Mouse (Mus musculus) testis, adult 2 months (tissue): ENCODE measurements at regions not wholly inside any gene's neighbourhood (a gene's known extent, or its start where the extent isn't known, plus 50 kb on each side); places are given as distances from the start of the nearest gene placed in this dataset.
"Not testable (repeated sequence)": the region's sequence is repeated elsewhere in the genome, so short reads cannot be mapped to it uniquely, and the experiment has no call there.

Source experiments
- H3K27ac ChIP-seq: fragments of 200-500 bp; 2 replicates; pipeline ENCODE4 v1.5.1; 2012; ENCODE audit warnings: low read depth, low read length; ENCODE audit not compliant: control insufficient read depth, insufficient read depth
- H3K27me3 ChIP-seq: fragments of 200-500 bp; 2 replicates; pipeline ENCODE4 v1.6.1; 2012; ENCODE audit warnings: mild to moderate bottlenecking, low read length, moderate library complexity; ENCODE audit not compliant: control insufficient read depth, insufficient read depth
- H3K36me3 ChIP-seq: fragments of 200-500 bp; 2 replicates; pipeline ENCODE4 v1.6.1; 2012; ENCODE audit warnings: mild to moderate bottlenecking, low read length; ENCODE audit not compliant: control insufficient read depth, insufficient read depth
- H3K4me1 ChIP-seq: fragments of 200-500 bp; 2 replicates; pipeline ENCODE4 v1.6.1; 2012; ENCODE audit warnings: low read length; ENCODE audit not compliant: control insufficient read depth, insufficient read depth
- H3K4me3 ChIP-seq: fragments of 200-500 bp; 2 replicates; pipeline ENCODE4 v1.5.1; 2012; ENCODE audit warnings: low read depth, mild to moderate bottlenecking, low read length, moderate library complexity, mixed read lengths; ENCODE audit not compliant: control insufficient read depth
- CTCF ChIP-seq: fragments of 200-500 bp; IDR thresholded peaks from 2 replicates; pipeline ENCODE4 v1.5.1; 2012; ENCODE audit warnings: low read depth, mild to moderate bottlenecking, inconsistent platforms, low read length, moderate library complexity; ENCODE audit not compliant: control insufficient read depth, insufficient read depth, insufficient replicate concordance
- POLR2A ChIP-seq: fragments of 200-500 bp; IDR thresholded peaks from 2 replicates; pipeline ENCODE4 v1.6.1; 2012; ENCODE audit warnings: low read depth, mild to moderate bottlenecking, inconsistent platforms, low read length, moderate library complexity; ENCODE audit not compliant: control insufficient read depth

- no peak overlapping the region for H3K4me3 ChIP-seq
- no peaks in the 10 kb centered on the region for H3K27me3 ChIP-seq
- no peak for TF ChIP-seq CTCF
- no peak for TF ChIP-seq POLR2A
- H3K36me3 ChIP-seq = no peaks in the 10 kb centered on the region
- H3K4me1 ChIP-seq = no peaks in the 10 kb centered on the region
- H3K27ac ChIP-seq = no peak overlapping the region
Observed at GRCm38 (mm10) chr17:59179018-59179417, 165.8 kb upstream of the Nudt12 start.

- TF ChIP-seq CTCF (no peak), POLR2A (no peak)
- H3K27ac ChIP-seq = no peak overlapping the region
- no peaks in the 10 kb centered on the region for H3K27me3 ChIP-seq
- H3K4me3 ChIP-seq = no peak overlapping the region
- H3K36me3 ChIP-seq = no peaks in the 10 kb centered on the region
- H3K4me1 ChIP-seq = no peaks in the 10 kb centered on the region
Observed at GRCm38 (mm10) chr17:59156345-59156744, 143.2 kb upstream of the Nudt12 start.

DNA sequence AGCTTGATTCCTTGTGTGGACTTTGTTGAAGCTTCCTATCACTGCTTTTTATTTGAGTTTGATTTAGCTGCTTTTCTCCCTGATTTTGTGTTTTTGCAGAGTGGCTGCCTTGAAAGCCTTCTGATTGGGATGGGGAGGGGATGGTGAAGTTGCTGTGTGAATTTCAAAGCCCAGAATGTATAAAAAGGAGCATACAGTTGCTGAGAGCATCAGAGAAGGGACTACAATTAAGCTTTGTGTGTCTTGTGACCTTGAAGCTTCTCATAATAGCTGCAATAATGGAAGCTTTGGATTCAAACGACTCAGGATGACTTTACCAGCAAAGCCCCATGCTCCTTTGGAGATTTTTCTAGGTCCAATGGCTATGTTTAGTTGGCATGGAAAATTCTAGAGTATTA lies 130.6 kb upstream of the Nudt12 start:
- TF ChIP-seq POLR2A (no peak), CTCF (no peak)
- Histone ChIP-seq H3K27me3 (no peaks in the 10 kb centered on the region), H3K36me3 (no peaks in the 10 kb centered on the region), H3K4me3 (no peak overlapping the region), H3K4me1 (no peaks in the 10 kb centered on the region), H3K27ac (no peak overlapping the region)

GRCm38 (mm10) chr17:59142995-59143759 lies 130.0 kb upstream of the Nudt12 start:
- H3K4me3 ChIP-seq = no peak overlapping the region
- no peaks in the 10 kb centered on the region for H3K4me1 ChIP-seq
- H3K27ac ChIP-seq = no peak overlapping the region
- no peaks in the 10 kb centered on the region for H3K27me3 ChIP-seq
- H3K36me3 ChIP-seq = no peaks in the 10 kb centered on the region
- TF ChIP-seq CTCF = no peak
- TF ChIP-seq POLR2A = no peak

DNA sequence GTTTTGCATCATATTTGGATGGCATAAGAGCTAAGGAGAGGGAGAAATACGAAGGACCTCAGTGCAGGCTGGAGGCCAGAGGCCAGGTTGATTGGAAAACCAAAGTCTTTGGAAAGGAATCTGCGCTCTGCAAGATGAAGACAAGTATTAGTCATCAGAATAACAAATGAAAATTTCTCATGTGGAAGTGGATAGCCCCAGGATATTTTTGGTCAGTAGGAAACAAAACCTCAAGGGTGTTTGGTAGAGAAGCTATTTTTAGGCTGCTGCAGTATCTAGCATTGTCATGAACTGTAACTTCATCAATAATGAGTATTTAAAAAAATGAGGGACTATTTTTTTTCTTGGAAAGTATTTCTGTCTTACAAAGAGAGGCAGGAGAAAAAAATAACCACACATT lies 125.6 kb upstream of the Nudt12 start:
- H3K27me3 ChIP-seq = no peaks in the 10 kb centered on the region
- TF ChIP-seq CTCF (no peak), POLR2A (no peak)
- no peaks in the 10 kb centered on the region for H3K4me1 ChIP-seq
- no peak overlapping the region for H3K27ac ChIP-seq
- no peak overlapping the region for H3K4me3 ChIP-seq
- no peaks in the 10 kb centered on the region for H3K36me3 ChIP-seq

DNA sequence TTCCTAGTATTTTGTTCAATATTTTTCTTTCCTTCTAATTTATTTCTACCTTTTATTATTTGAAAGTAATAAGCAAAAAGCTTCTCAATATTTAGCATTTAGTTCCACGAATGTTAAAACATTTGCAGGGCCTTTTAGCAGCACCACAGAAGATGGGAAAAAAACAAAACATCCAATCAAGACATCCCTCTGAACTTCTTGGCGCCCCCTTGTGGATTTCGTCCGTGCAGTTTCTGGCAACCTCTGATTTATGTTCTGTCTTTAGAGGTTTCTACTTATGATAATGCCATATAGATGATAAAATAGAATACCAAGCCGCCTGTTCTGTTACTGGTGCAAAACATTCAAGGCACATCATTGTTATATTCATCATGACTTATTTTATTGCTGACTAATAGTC lies 86.2 kb upstream of the Nudt12 start:
- Histone ChIP-seq H3K36me3 (no peaks in the 10 kb centered on the region), H3K4me3 (no peak overlapping the region), H3K4me1 (no peaks in the 10 kb centered on the region), H3K27ac (no peak overlapping the region), H3K27me3 (no peaks in the 10 kb centered on the region)
- TF ChIP-seq CTCF (0 out of 2 replicates have a peak, but pooled peaks have one; percentile 15), POLR2A (no peak)

DNA sequence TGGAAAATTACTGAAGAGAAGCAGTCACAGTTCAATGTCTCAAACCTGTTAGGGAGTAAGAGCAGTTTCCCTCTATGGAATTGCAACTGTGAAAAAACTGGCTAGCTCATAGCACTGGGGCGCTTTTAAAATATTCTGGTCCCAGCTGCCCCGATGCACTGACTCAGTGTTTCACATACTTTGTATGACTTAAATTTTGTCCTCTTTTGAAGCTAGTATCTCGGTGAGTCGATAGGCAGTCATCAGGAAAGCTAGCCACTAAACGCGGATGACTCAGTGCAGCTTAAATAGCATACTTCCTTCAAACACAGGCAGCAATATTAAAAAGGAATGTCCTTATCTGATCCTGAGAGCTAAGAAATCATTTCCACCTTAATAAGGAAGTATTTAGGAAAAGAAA lies 63.7 kb upstream of the Nudt12 start:
- not testable (repeated sequence) for H3K4me1 ChIP-seq, H3K27me3 ChIP-seq, H3K4me3 ChIP-seq, H3K36me3 ChIP-seq, H3K27ac ChIP-seq

DNA sequence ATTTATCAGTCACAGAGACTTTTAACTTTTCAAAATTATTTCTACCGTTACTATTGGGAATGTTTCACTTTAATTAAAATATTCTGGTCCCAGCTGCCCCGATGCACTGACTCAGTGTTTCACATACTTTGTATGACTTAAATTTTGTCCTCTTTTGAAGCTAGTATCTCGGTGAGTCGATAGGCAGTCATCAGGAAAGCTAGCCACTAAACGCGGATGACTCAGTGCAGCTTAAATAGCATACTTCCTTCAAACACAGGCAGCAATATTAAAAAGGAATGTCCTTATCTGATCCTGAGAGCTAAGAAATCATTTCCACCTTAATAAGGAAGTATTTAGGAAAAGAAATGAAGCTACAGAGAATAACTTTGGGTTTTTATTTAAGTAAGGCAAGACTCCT lies 63.2 kb upstream of the Nudt12 start:
- H3K4me3 ChIP-seq, H3K36me3 ChIP-seq, H3K27me3 ChIP-seq, H3K4me1 ChIP-seq, H3K27ac ChIP-seq: not testable (repeated sequence)
